Mouse (Mus musculus) midbrain, embryonic 12.5 days (tissue): ENCODE measurements around the gene Zfp428. TPM values are rescaled to one million over a fixed set of nuclear protein-coding genes. Genes with fewer than 3 reads are reported as not detected.
A peak's percentile ranks its signal among the peaks of the same experiment; 100 is the strongest.
"Not testable (repeated sequence)": the region's sequence is repeated elsewhere in the genome, so short reads cannot be mapped to it uniquely, and the experiment has no call there.

Experiments used
- ATAC-seq: fragments of 200-750 bp; cut with Nextera tagmentation; 2 replicates; pipeline ENCODE4 v1.8.0; 2017; ENCODE audit warnings: low read depth, moderate TSS enrichment, moderate library complexity; ENCODE audit not compliant: low FRiP score
- H3K27ac ChIP-seq: fragments of 300-500 bp; sonication (generic); replicated peaks from 2 replicates; pipeline ENCODE4 v1.5.1; 2016; ENCODE audit warnings: mild to moderate bottlenecking
- H3K27me3 ChIP-seq: fragments of 300-500 bp; sonication (generic); 2 replicates; pipeline ENCODE4 v1.6.1; 2016; ENCODE audit warnings: mild to moderate bottlenecking
- H3K36me3 ChIP-seq: fragments of 300-500 bp; sonication (generic); 2 replicates; pipeline ENCODE4 v1.6.1; 2016
- H3K4me1 ChIP-seq: fragments of 300-500 bp; sonication (generic); 2 replicates; pipeline ENCODE4 v1.6.1; 2016
- H3K4me2 ChIP-seq: fragments of 300-500 bp; sonication (generic); replicated peaks from 2 replicates; pipeline ENCODE4 v1.6.1; 2016; ENCODE audit warnings: mild to moderate bottlenecking, moderate library complexity
- H3K4me3 ChIP-seq: fragments of 300-500 bp; sonication (generic); 2 replicates; pipeline ENCODE4 v1.5.1; 2016; ENCODE audit warnings: mild to moderate bottlenecking
- H3K9ac ChIP-seq: fragments of 300-500 bp; sonication (generic); replicated peaks from 2 replicates; pipeline ENCODE4 v1.6.1; 2016; ENCODE audit warnings: mild to moderate bottlenecking, moderate library complexity
- H3K9me3 ChIP-seq: fragments of 300-500 bp; sonication (generic); 2 replicates; pipeline ENCODE4 v1.6.1; 2016; ENCODE audit warnings: mild to moderate bottlenecking
- WGBS: fragments of 180-500 bp; shearing (Covaris S2); methylation state at CpG from one replicate; pipeline ENCODE4 v1.1.7; 2016; 5-methylcytosine and 5-hydroxymethylcytosine counted together
- polyA plus RNA-seq: library from polyadenylated mRNA; unstranded; fragments of >200 nt; fragmentation: Nextera tagmentation; extraction: Ambion mirVana; gene quantifications from 2 replicates; pipeline ENCODE4 v1.2.1, GENCODE M21; 2016

Zfp428 gene
- polyA plus RNA-seq, 1 experiment from 2014 or later, result 178 TPM

- Histone ChIP-seq H3K9me3 (peaks cover 1% of the 10 kb centered on the region; the same call in 1 of the 2 replicates), H3K4me1 (peaks cover 44% of the 10 kb centered on the region), H3K4me2 (peak overlapping the region; percentile 84), H3K9ac (peak overlapping the region; percentile 84), H3K27me3 (peaks cover 13% of the 10 kb centered on the region; the same call in 1 of the 2 replicates), H3K4me3 (peak overlapping the region; percentile 61), H3K27ac (peak overlapping the region; percentile 100), H3K36me3 (peaks cover 33% of the 10 kb centered on the region)
- 12% methylated on average over 15 of the region's 15 CpGs for WGBS
- no peak for ATAC-seq
Observed at GRCm38 (mm10) chr7:24505447-24506064, 1.2 kb upstream of the Zfp428 start.

- Histone ChIP-seq H3K9me3 (no peaks in the 10 kb centered on the region), H3K36me3 (peaks cover 33% of the 10 kb centered on the region), H3K27me3 (0 out of 2 replicates have a peak, but pooled peaks cover 9% of the 10 kb centered on the region), H3K27ac (peak overlapping the region; percentile 100), H3K9ac (peak overlapping the region; percentile 84), H3K4me3 (peak overlapping the region; percentile 61), H3K4me2 (peak overlapping the region; percentile 84), H3K4me1 (peaks cover 44% of the 10 kb centered on the region)
- WGBS, result 11% methylated on average over 3 of the region's 3 CpGs
- ATAC-seq, result no peak
Observed at GRCm38 (mm10) chr7:24506065-24506459, 744 bp upstream of the Zfp428 start.

GRCm38 (mm10) chr7:24506476-24506837 is 349 bp upstream of the Zfp428 start:
- Histone ChIP-seq H3K27me3 (0 out of 2 replicates have a peak, but pooled peaks cover 9% of the 10 kb centered on the region), H3K4me2 (peak overlapping the region; percentile 84), H3K9me3 (no peaks in the 10 kb centered on the region), H3K27ac (peak overlapping the region; percentile 100), H3K4me1 (peaks cover 44% of the 10 kb centered on the region), H3K4me3 (peak overlapping the region; percentile 61), H3K36me3 (peaks cover 33% of the 10 kb centered on the region), H3K9ac (peak overlapping the region; percentile 84)
- under 1% methylated on average over 12 of the region's 12 CpGs for WGBS
- ATAC-seq, result peak; percentile 2; the same call in 1 of the 2 replicates

- Histone ChIP-seq H3K4me3 (peak overlapping the region; percentile 61), H3K27me3 (0 out of 2 replicates have a peak, but pooled peaks cover 3% of the 10 kb centered on the region), H3K4me1 (peaks cover 44% of the 10 kb centered on the region), H3K9ac (peak overlapping the region; percentile 84), H3K4me2 (peak overlapping the region; percentile 84), H3K27ac (peak overlapping the region; percentile 100), H3K9me3 (no peaks in the 10 kb centered on the region), H3K36me3 (peaks cover 33% of the 10 kb centered on the region)
- peak; percentile 8 for ATAC-seq
- WGBS, result 2% methylated on average over 20 of the region's 20 CpGs
Observed at GRCm38 (mm10) chr7:24507726-24508114, 914 bp downstream of the Zfp428 start.

GRCm38 (mm10) chr7:24512355-24512754 is 5.5 kb downstream of the Zfp428 start, which contains the start of gene AC161166.1:
AC161166.1 (minus strand) TSS chr7:24512455.
- ATAC-seq, result no peak

GRCm38 (mm10) chr7:24516319-24516718 is 9.5 kb downstream of the Zfp428 start:
- not testable (repeated sequence) for H3K27ac ChIP-seq, H3K4me1 ChIP-seq, H3K4me3 ChIP-seq, H3K9ac ChIP-seq, H3K4me2 ChIP-seq, H3K9me3 ChIP-seq, H3K27me3 ChIP-seq, ATAC-seq
- WGBS, result 65% methylated on average over 8 of the region's 8 CpGs
- H3K36me3 ChIP-seq, result peaks cover 72% of the 10 kb centered on the region

More at GRCm38 (mm10) chr7:24512355-24512754, 5.5 kb downstream of the Zfp428 start, which contains the start of gene AC161166.1:
- H3K27me3 ChIP-seq, result no peaks in the 10 kb centered on the region
- H3K36me3 ChIP-seq, result peaks cover 64% of the 10 kb centered on the region
- H3K27ac ChIP-seq, result no peak within 1 kb of the TSS
- peaks cover 13% of the 10 kb centered on the region for H3K4me1 ChIP-seq
- no peak within 1 kb of the TSS; the same call in 1 of the 2 replicates for H3K9ac ChIP-seq
- 87% methylated on average over 7 of the region's 7 CpGs for WGBS
- H3K9me3 ChIP-seq, result no peaks in the 10 kb centered on the region
- H3K4me3 ChIP-seq, result no peak within 1 kb of the TSS
- no peak within 1 kb of the TSS; the same call in 1 of the 2 replicates for H3K4me2 ChIP-seq

GRCm38 (mm10) chr7:24517077-24517476 is 10.3 kb downstream of the Zfp428 start:
- no peak overlapping the region for H3K9ac ChIP-seq
- 0 out of 2 replicates have a peak, but pooled peaks cover 2% of the 10 kb centered on the region for H3K4me1 ChIP-seq
- H3K4me2 ChIP-seq, result no peak overlapping the region
- WGBS, result 28% methylated on average over 5 of the region's 5 CpGs
- H3K36me3 ChIP-seq, result peaks cover 65% of the 10 kb centered on the region
- H3K4me3 ChIP-seq, result no peak overlapping the region
- no peaks in the 10 kb centered on the region for H3K9me3 ChIP-seq
- H3K27ac ChIP-seq, result 0 out of 2 replicates have a peak overlapping the region, but pooled peaks have one; percentile 10
- ATAC-seq, result no peak
- no peaks in the 10 kb centered on the region for H3K27me3 ChIP-seq

- no peaks in the 10 kb centered on the region for H3K27me3 ChIP-seq
- no peaks in the 10 kb centered on the region for H3K9me3 ChIP-seq
- 0 out of 2 replicates have a peak, but pooled peaks cover 2% of the 10 kb centered on the region for H3K4me1 ChIP-seq
- H3K4me2 ChIP-seq, result no peak overlapping the region
- peaks cover 59% of the 10 kb centered on the region for H3K36me3 ChIP-seq
- H3K27ac ChIP-seq, result 0 out of 2 replicates have a peak overlapping the region, but pooled peaks have one; percentile 1
- ATAC-seq, result no peak
- WGBS, result 66% methylated on average over 6 of the region's 6 CpGs
- H3K9ac ChIP-seq, result no peak overlapping the region
- H3K4me3 ChIP-seq, result no peak overlapping the region
Observed at GRCm38 (mm10) chr7:24517654-24518053, 10.8 kb downstream of the Zfp428 start.

GRCm38 (mm10) chr7:24519130-24519529 is 12.3 kb downstream of the Zfp428 start:
- H3K9ac ChIP-seq, result no peak overlapping the region
- 4% methylated on average over 3 of the region's 3 CpGs for WGBS
- H3K4me2 ChIP-seq, result no peak overlapping the region
- no peaks in the 10 kb centered on the region for H3K9me3 ChIP-seq
- peaks cover 49% of the 10 kb centered on the region for H3K36me3 ChIP-seq
- no peak overlapping the region for H3K27ac ChIP-seq
- 0 out of 2 replicates have a peak, but pooled peaks cover 2% of the 10 kb centered on the region for H3K4me1 ChIP-seq
- no peak for ATAC-seq
- no peak overlapping the region for H3K4me3 ChIP-seq
- H3K27me3 ChIP-seq, result no peaks in the 10 kb centered on the region

GRCm38 (mm10) chr7:24520054-24520453 is 13.2 kb downstream of the Zfp428 start:
- not testable (repeated sequence) for H3K9me3 ChIP-seq, H3K4me2 ChIP-seq, H3K27me3 ChIP-seq, H3K4me1 ChIP-seq, ATAC-seq, H3K27ac ChIP-seq, H3K4me3 ChIP-seq, H3K9ac ChIP-seq
- peaks cover 40% of the 10 kb centered on the region for H3K36me3 ChIP-seq
- WGBS, result 90% methylated on average over 10 of the region's 10 CpGs

- 63% methylated on average over 5 of the region's 5 CpGs for WGBS
- Histone ChIP-seq H3K36me3 (peaks cover 15% of the 10 kb centered on the region), H3K27ac (no peak overlapping the region), H3K9ac (no peak overlapping the region), H3K9me3 (no peaks in the 10 kb centered on the region), H3K4me3 (no peak overlapping the region), H3K4me1 (no peaks in the 10 kb centered on the region), H3K27me3 (no peaks in the 10 kb centered on the region), H3K4me2 (no peak overlapping the region)
- ATAC-seq, result no peak
Observed at GRCm38 (mm10) chr7:24522805-24523204, 16.0 kb downstream of the Zfp428 start.

- Histone ChIP-seq H3K27me3 (no peaks in the 10 kb centered on the region), H3K4me1 (no peaks in the 10 kb centered on the region), H3K9me3 (no peaks in the 10 kb centered on the region), H3K27ac (no peak overlapping the region), H3K9ac (no peak overlapping the region), H3K36me3 (peaks cover 7% of the 10 kb centered on the region), H3K4me3 (no peak overlapping the region), H3K4me2 (no peak overlapping the region)
- 83% methylated on average over 6 of the region's 6 CpGs for WGBS
- ATAC-seq, result no peak
Observed at GRCm38 (mm10) chr7:24523723-24524122, 16.9 kb downstream of the Zfp428 start.
